Mouse (Mus musculus) T-cell, adult 2 months (primary cell): Measurements from ENCODE around the gene Cd80.

Experiments used
- DNase-seq: peaks from one replicate; pipeline ENCODE4 v3.0.0; 2022; ENCODE audit warnings: low spot score

Gene Cd80

GRCm38 (mm10) chr16:38448458-38448857, 6.9 kb upstream of the Cd80 start:
- no peak for DNase-seq

GRCm38 (mm10) chr16:38450707-38451106, 4.7 kb upstream of the Cd80 start:
- DNase-seq: no peak

- DNase-seq: no peak
Measured at GRCm38 (mm10) chr16:38451421-38452205, 3.7 kb upstream of the Cd80 start.

- peak; percentile 78 for DNase-seq
Measured at GRCm38 (mm10) chr16:38452442-38453202, 2.7 kb upstream of the Cd80 start, which contains the start of gene Adprh. Gene Adprh, minus strand, starts transcription at chr16:38452703.

- no peak for DNase-seq
Measured at GRCm38 (mm10) chr16:38453203-38453553, 2.2 kb upstream of the Cd80 start.

GRCm38 (mm10) chr16:38453952-38454351, 1.4 kb upstream of the Cd80 start:
- no peak for DNase-seq

- no peak for DNase-seq
Measured at GRCm38 (mm10) chr16:38454533-38455254, 667 bp upstream of the Cd80 start.

- no peak for DNase-seq
Measured at GRCm38 (mm10) chr16:38456812-38457567, 1.6 kb downstream of the Cd80 start.

- no peak for DNase-seq
Measured at GRCm38 (mm10) chr16:38458600-38459280, 3.4 kb downstream of the Cd80 start.

- no peak for DNase-seq
Measured at GRCm38 (mm10) chr16:38459990-38460389, 4.6 kb downstream of the Cd80 start.

GRCm38 (mm10) chr16:38461749-38462148, 6.4 kb downstream of the Cd80 start:
- DNase-seq: no peak

GRCm38 (mm10) chr16:38462161-38462560, 6.8 kb downstream of the Cd80 start:
- DNase-seq: no peak

- no peak for DNase-seq
Measured at GRCm38 (mm10) chr16:38463305-38463704, 7.9 kb downstream of the Cd80 start.

- no peak for DNase-seq
Measured at GRCm38 (mm10) chr16:38466089-38466488, 10.7 kb downstream of the Cd80 start.

- no peak for DNase-seq
Measured at GRCm38 (mm10) chr16:38467091-38467916, 11.9 kb downstream of the Cd80 start.

GRCm38 (mm10) chr16:38467917-38468705, 12.8 kb downstream of the Cd80 start:
- no peak for DNase-seq

- no peak for DNase-seq
Measured at GRCm38 (mm10) chr16:38468706-38469018, 13.3 kb downstream of the Cd80 start.

- no peak for DNase-seq
Measured at GRCm38 (mm10) chr16:38469437-38469836, 14.1 kb downstream of the Cd80 start.

GRCm38 (mm10) chr16:38471697-38472506, 16.5 kb downstream of the Cd80 start:
- no peak for DNase-seq
